Mouse (Mus musculus): ENCODE measurements around the gene Gnb5. TPM values are rescaled to one million over a fixed set of nuclear protein-coding genes. Genes with fewer than 3 reads are reported as not detected.

Gene Gnb5
- polyA plus RNA-seq, 1 experiment = 7.2 TPM

DNA sequence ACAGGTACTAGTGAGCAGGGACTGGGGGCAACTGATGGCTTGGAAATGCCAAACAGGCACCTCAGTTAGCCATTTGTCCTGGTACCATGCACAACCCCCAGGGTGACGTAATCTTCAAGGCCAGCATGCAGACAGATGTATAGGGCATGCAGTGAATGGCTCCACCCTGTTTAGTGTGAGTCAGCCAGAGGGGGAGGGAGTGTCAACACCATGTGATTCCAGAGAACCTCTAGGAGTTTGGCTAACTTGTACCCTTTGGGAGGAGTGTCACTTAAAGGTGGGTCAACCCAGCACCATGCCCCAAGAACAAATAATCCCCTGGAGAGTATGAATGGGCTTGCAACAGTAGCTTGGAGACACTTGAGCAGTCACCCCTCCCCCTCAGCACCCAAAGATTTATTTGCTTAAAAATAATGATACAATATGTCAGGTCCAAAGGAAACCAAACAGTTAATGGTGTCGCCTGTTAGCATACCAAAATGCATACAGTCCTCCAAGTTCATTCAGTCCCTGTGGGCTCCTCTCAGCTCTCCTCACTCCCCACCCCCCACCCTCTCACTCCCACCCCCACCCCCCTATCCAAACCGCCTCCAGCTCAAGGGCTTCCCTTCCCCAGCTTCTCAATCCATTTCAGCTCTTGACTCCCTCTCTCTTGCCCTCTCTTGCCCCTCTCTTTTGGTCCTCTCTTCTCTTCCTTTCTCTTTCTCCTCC, 41.9 kb upstream of the Gnb5 start:
- no peak overlapping the region for H3ac ChIP-seq (ENCODE audit: control insufficient read depth, insufficient read length, low read depth)
- no peaks in the 10 kb centered on the region for H3K36me3 ChIP-seq (ENCODE audit: control insufficient read depth, insufficient read depth)
- H3K4me3 ChIP-seq (ENCODE audit: insufficient read depth, poor library complexity, severe bottlenecking) = no peak overlapping the region
- H3K79me3 ChIP-seq (ENCODE audit: low read depth) = no peaks in the 10 kb centered on the region
- H3K27me3 ChIP-seq (ENCODE audit: control insufficient read depth, insufficient read depth, insufficient read length) = no peaks in the 10 kb centered on the region
- H3K79me2 ChIP-seq (ENCODE audit: control insufficient read depth, insufficient read depth) = no peaks in the 10 kb centered on the region
- TF ChIP-seq MYOG (IDR thresholded peaks at IDR 0.05; ENCODE audit: control insufficient read depth, extremely low read depth, insufficient read length) = no peak
- TF ChIP-seq MYOD1 (IDR thresholded peaks at IDR 0.05; ENCODE audit: control insufficient read depth, insufficient read length, low read depth) = no peak
- no peak for TF ChIP-seq FOSL1 (IDR thresholded peaks at IDR 0.05; ENCODE audit: insufficient read depth, low read length, poor library complexity, severe bottlenecking)
- TF ChIP-seq CEBPB (IDR thresholded peaks at IDR 0.05; ENCODE audit: low read depth) = peak; percentile 30
- TF ChIP-seq CTCF (IDR thresholded peaks at IDR 0.05; ENCODE audit: control insufficient read depth, insufficient read depth, insufficient read length) = no peak
- peak; percentile 31 for TF ChIP-seq MAX (IDR thresholded peaks at IDR 0.05)
- peak; percentile 40 for TF ChIP-seq USF1 (IDR thresholded peaks at IDR 0.05; ENCODE audit: low read depth)

GRCm38 (mm10) chr9:75267147-75267546, 38.9 kb upstream of the Gnb5 start:
- no peaks in the 10 kb centered on the region for H3K27me3 ChIP-seq (ENCODE audit: control insufficient read depth, insufficient read depth, insufficient read length)
- H3K79me2 ChIP-seq (ENCODE audit: control insufficient read depth, insufficient read depth) = no peaks in the 10 kb centered on the region
- no peaks in the 10 kb centered on the region for H3K79me3 ChIP-seq (ENCODE audit: low read depth)
- no peak overlapping the region for H3ac ChIP-seq (ENCODE audit: control insufficient read depth, insufficient read length, low read depth)
- TF ChIP-seq MYOD1 (IDR thresholded peaks at IDR 0.05; ENCODE audit: control insufficient read depth, insufficient read length, low read depth) = no peak
- TF ChIP-seq MYOG (IDR thresholded peaks at IDR 0.05; ENCODE audit: control insufficient read depth, extremely low read depth, insufficient read length) = no peak
- no peak for TF ChIP-seq FOSL1 (IDR thresholded peaks at IDR 0.05; ENCODE audit: insufficient read depth, low read length, poor library complexity, severe bottlenecking)
- TF ChIP-seq MAX (IDR thresholded peaks at IDR 0.05) = no peak
- TF ChIP-seq CTCF (IDR thresholded peaks at IDR 0.05; ENCODE audit: control insufficient read depth, insufficient read depth, insufficient read length) = no peak
- H3K36me3 ChIP-seq (ENCODE audit: control insufficient read depth, insufficient read depth) = no peaks in the 10 kb centered on the region
- no peak overlapping the region for H3K4me3 ChIP-seq (ENCODE audit: insufficient read depth, poor library complexity, severe bottlenecking)

GRCm38 (mm10) chr9:75270382-75270781, 35.7 kb upstream of the Gnb5 start:
- no peaks in the 10 kb centered on the region for H3K79me2 ChIP-seq (ENCODE audit: control insufficient read depth, insufficient read depth)
- no peak for TF ChIP-seq FOSL1 (IDR thresholded peaks at IDR 0.05; ENCODE audit: insufficient read depth, low read length, poor library complexity, severe bottlenecking)
- no peak for TF ChIP-seq MYOD1 (IDR thresholded peaks at IDR 0.05; ENCODE audit: control insufficient read depth, insufficient read length, low read depth)
- no peak for TF ChIP-seq CTCF (IDR thresholded peaks at IDR 0.05; ENCODE audit: control insufficient read depth, insufficient read depth, insufficient read length)
- TF ChIP-seq MAX (IDR thresholded peaks at IDR 0.05) = no peak
- no peak for TF ChIP-seq CEBPB (IDR thresholded peaks at IDR 0.05; ENCODE audit: low read depth)
- TF ChIP-seq USF1 (IDR thresholded peaks at IDR 0.05; ENCODE audit: low read depth) = no peak
- TF ChIP-seq MYOG (IDR thresholded peaks at IDR 0.05; ENCODE audit: control insufficient read depth, extremely low read depth, insufficient read length) = no peak
- no peak overlapping the region for H3ac ChIP-seq (ENCODE audit: control insufficient read depth, insufficient read length, low read depth)
- H3K79me3 ChIP-seq (ENCODE audit: low read depth) = no peaks in the 10 kb centered on the region
- no peak overlapping the region for H3K4me3 ChIP-seq (ENCODE audit: insufficient read depth, poor library complexity, severe bottlenecking)
- no peaks in the 10 kb centered on the region for H3K27me3 ChIP-seq (ENCODE audit: control insufficient read depth, insufficient read depth, insufficient read length)
- H3K36me3 ChIP-seq (ENCODE audit: control insufficient read depth, insufficient read depth) = no peaks in the 10 kb centered on the region

GRCm38 (mm10) chr9:75271539-75271938, 34.5 kb upstream of the Gnb5 start:
- Histone ChIP-seq H3K36me3 (ENCODE audit: control insufficient read depth, insufficient read depth) (no peaks in the 10 kb centered on the region), H3K4me3 (ENCODE audit: insufficient read depth, poor library complexity, severe bottlenecking) (no peak overlapping the region), H3K27me3 (ENCODE audit: control insufficient read depth, insufficient read depth, insufficient read length) (no peaks in the 10 kb centered on the region), H3K79me2 (ENCODE audit: control insufficient read depth, insufficient read depth) (no peaks in the 10 kb centered on the region), H3ac (ENCODE audit: control insufficient read depth, insufficient read length, low read depth) (no peak overlapping the region), H3K79me3 (ENCODE audit: low read depth) (no peaks in the 10 kb centered on the region)
- TF ChIP-seq MAX (IDR thresholded peaks at IDR 0.05) (no peak), FOSL1 (IDR thresholded peaks at IDR 0.05; ENCODE audit: insufficient read depth, low read length, poor library complexity, severe bottlenecking) (no peak)

- Histone ChIP-seq H3ac (ENCODE audit: control insufficient read depth, insufficient read length, low read depth) (no peak overlapping the region), H3K79me3 (ENCODE audit: low read depth) (no peaks in the 10 kb centered on the region), H3K36me3 (ENCODE audit: control insufficient read depth, insufficient read depth) (no peaks in the 10 kb centered on the region), H3K27me3 (ENCODE audit: control insufficient read depth, insufficient read depth, insufficient read length) (peaks cover 4% of the 10 kb centered on the region), H3K4me3 (ENCODE audit: insufficient read depth, poor library complexity, severe bottlenecking) (no peak overlapping the region), H3K79me2 (ENCODE audit: control insufficient read depth, insufficient read depth) (no peaks in the 10 kb centered on the region)
- TF ChIP-seq USF1 (IDR thresholded peaks at IDR 0.05; ENCODE audit: low read depth) = no peak
- TF ChIP-seq CTCF (IDR thresholded peaks at IDR 0.05; ENCODE audit: control insufficient read depth, insufficient read depth, insufficient read length) = no peak
- TF ChIP-seq MAX (IDR thresholded peaks at IDR 0.05) = no peak
- TF ChIP-seq CEBPB (IDR thresholded peaks at IDR 0.05; ENCODE audit: low read depth) = no peak
- TF ChIP-seq MYOD1 (IDR thresholded peaks at IDR 0.05; ENCODE audit: control insufficient read depth, insufficient read length, low read depth) = no peak
- no peak for TF ChIP-seq FOSL1 (IDR thresholded peaks at IDR 0.05; ENCODE audit: insufficient read depth, low read length, poor library complexity, severe bottlenecking)
- no peak for TF ChIP-seq MYOG (IDR thresholded peaks at IDR 0.05; ENCODE audit: control insufficient read depth, extremely low read depth, insufficient read length)
Observed at GRCm38 (mm10) chr9:75273646-75274045, 32.4 kb upstream of the Gnb5 start.

DNA sequence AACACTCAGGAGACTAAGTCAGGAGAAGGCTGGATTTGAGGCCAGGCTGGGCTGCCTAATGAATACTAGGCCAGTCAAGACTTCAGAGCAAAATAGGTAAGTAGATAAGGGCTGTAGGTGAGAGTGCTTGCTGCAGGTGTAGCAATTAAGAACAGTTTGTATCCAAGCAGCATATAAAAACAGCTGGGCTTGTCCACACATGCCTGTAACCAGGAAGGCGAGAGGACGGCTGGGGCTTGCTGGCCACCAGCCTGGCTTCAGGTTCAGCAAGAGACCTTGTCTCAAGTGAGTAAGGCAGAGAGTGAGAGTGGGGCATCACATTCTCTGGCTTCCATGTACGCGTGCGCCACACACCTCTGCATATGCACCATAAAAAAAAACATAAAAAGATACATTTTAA, 31.6 kb upstream of the Gnb5 start:
- no peak overlapping the region for H3K4me3 ChIP-seq (ENCODE audit: insufficient read depth, poor library complexity, severe bottlenecking)
- H3K79me3 ChIP-seq (ENCODE audit: low read depth) = no peaks in the 10 kb centered on the region
- H3K79me2 ChIP-seq (ENCODE audit: control insufficient read depth, insufficient read depth) = no peaks in the 10 kb centered on the region
- peaks cover 8% of the 10 kb centered on the region for H3K27me3 ChIP-seq (ENCODE audit: control insufficient read depth, insufficient read depth, insufficient read length)
- H3ac ChIP-seq (ENCODE audit: control insufficient read depth, insufficient read length, low read depth) = no peak overlapping the region
- TF ChIP-seq FOSL1 (IDR thresholded peaks at IDR 0.05; ENCODE audit: insufficient read depth, low read length, poor library complexity, severe bottlenecking) = no peak
- no peak for TF ChIP-seq USF1 (IDR thresholded peaks at IDR 0.05; ENCODE audit: low read depth)
- no peak for TF ChIP-seq CEBPB (IDR thresholded peaks at IDR 0.05; ENCODE audit: low read depth)
- no peak for TF ChIP-seq CTCF (IDR thresholded peaks at IDR 0.05; ENCODE audit: control insufficient read depth, insufficient read depth, insufficient read length)
- no peak for TF ChIP-seq MAX (IDR thresholded peaks at IDR 0.05)
- no peaks in the 10 kb centered on the region for H3K36me3 ChIP-seq (ENCODE audit: control insufficient read depth, insufficient read depth)

Data from C2C12 (cell line).